Mouse (Mus musculus) kidney, postnatal 25 days (tissue): Measurements from ENCODE around the gene Acaa1a.
"Not testable (repeated sequence)": the region's sequence is repeated elsewhere in the genome, so short reads cannot be mapped to it uniquely, and the experiment has no call there.

Experiments used
- DNase-seq, 2 experiments: peaks; one replicate each; pipeline ENCODE4 v3.0.0; 2021; ENCODE audit warnings: mixed read lengths in 2 of 2

Acaa1a gene

DNA sequence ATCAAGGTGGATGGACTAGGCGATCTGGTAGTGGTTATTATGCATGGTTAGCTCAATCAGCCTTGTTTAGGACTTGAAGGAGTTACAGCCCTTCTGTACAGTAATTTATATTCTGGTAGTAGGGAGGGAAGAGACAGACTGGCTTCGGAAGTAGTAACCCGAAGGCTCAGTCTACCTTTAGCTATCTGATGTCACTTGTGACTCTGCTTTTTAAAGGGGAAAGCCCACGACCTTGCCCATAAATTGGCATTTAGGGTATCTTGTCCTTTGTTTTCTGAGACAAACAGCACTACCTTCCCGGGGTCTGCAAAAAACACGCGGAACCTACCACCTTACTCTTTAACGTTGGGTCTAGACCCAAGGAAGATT, 720 bp downstream of the Acaa1a start:
- DNase-seq: peak in 1 of 2 experiments; percentile 17

DNA sequence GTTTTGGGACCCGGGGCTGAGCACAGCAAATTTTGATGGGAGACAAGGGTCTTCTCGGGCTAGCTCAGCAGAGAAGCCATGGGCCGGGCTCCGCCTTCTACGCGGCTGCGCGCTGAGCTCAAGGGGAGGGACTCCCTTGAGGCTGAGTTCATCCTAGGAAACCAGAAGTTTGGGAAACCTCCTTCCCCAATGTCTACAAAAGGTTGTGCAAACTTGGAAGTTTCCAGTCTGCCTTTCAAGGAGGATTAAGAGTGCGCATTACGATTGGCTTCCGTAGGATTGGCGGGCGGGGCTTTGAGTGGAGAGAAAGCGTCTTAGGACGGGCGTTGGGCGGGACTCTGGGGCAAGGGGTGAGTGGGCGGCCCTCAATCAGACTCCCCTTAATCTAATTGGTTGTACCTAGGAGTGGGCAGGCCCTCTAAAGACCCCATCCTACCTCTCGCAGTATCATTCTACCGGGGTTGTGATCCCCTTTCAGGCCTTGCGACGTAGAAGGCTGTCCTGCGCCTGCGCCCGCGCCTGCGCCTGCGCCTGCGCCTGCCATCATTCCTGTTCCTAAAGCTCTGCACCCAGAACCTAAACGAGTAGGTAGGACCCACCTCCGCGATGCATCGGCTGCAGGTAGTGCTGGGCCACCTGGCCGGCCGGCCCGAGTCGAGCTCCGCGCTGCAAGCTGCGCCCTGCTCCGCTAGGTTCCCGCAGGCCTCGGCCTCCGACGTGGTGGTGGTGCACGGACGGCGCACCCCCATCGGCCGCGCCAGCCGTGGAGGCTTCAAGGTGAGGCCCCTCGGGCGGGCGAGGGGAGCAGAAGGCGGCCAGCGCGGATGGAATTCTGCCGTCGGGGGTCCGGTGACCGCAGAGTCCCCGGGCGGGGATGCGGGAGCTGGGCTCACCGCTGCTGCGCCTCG, 1.7 kb downstream of the Acaa1a start, which contains the start of gene Myd88:
Myd88 (minus strand) TSS at position 503 of the 908 bp plus-strand sequence.
- peak; percentile 98 to 99 for DNase-seq

DNA sequence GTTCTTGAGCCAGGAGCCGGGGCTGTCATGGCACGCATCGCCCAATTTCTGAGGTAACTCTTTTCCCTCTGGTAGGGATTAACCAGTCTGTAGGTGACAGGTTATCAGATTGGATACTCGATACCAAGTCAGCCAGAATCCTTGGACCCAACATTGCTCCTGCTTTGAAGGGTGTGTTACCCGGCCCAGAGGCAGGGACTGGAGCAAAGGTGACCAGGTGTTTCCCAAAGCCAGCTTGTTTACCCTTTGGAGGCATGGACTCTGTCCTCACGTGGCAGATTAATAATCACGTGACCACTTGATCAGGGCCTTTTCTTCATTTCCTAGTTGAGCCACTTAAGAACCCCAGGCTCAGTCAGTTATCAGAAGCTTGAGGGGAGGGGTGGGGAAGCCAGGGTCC, 3.3 kb downstream of the Acaa1a start:
- peak; percentile 36 to 60 for DNase-seq

DNA sequence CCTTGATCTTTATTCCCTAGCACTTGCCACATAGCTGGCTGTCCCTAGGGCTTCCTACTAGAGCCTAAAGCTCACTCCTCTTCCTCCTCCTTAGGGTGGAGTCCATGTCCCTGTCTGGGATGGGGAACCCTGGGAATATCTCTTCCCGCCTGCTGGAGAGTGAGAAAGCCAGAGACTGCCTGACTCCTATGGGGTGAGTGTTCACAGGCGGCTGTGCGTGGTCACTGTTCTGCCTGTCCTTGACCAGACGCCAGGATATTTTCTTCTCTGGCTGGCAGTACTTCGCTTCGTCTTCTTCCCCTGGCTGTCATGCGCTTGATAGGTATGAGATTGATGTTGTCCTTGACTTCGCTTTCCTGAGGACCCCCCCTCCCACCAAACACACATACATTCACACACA, 6.9 kb downstream of the Acaa1a start:
- DNase-seq: no peak

DNA sequence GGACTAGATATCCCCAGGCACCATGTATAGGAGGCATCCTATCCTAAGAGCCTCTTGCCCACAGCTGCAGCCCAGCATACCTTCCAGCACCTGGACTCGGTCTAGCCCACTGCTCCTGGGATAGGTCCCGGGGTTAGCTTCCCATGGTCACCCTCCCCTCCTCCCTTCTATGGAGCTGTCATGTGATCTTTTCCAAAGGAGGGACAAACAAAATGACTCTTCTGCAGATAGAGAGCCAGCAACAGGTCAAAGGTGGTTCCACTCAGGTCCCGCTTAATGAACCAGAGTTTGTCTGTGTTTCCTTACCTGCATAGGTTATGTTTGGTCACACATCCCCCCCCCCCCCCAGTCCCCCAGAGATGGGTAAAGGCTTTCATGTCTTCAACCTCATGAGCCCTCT, 11.1 kb downstream of the Acaa1a start:
- peak; percentile 44 to 62 for DNase-seq

DNA sequence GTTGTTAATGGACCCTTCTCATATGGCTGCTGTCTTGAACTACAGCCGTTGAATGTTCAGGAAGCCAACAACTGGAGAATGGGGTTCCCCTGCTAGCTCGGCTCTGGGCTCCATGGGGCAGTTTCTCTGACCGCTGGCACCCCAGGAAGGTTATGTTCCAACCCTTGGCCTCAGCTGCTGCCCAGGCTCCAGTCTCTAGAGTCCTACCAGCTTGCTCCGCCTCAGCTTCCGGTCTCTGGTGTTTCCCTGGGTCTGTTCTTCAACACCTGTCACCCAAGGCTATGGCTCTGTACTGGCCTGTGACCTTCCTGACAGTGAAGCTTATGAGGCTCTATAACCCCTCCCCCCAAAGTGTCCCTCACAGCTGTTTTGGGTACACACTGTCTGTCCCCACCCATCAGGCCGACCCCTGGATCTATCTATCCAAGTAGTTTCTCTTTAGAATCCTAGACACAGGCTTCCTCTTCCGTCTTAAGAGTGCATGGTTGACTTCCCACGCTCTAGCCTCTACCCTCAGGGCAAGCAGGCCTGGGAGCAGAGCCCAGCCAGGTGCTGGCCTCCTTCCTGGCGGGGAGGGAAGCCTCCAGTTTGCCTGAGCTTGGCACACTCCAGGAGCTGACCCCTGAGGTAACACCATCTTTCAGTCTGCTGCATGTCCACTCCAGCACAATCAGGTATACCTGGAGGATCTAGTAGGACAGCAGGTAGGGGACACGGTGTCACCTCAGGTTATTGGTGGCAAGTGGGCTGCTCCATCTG, 11.7 kb downstream of the Acaa1a start:
- DNase-seq: peak; percentile 59 to 86

DNA sequence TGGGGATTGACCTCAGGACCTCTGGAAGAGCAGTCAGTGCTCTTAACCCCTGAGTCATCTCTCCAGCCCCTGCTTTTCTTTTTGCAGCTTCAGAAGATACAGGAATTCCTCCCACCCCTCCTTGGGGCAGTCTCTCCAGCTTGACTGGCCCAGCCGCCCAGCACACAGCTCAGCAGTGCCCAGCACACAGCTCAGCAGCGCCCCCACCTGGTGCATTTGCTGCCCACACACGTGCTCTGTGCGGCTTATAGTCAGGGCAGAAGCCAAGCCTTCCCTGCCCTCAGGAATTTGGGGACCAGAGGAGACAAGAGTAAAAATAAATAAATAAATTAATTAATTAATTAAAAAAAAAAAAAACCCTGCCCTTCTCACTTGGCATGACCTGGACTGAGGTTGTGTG, 12.6 kb downstream of the Acaa1a start:
- peak; percentile 89 to 92 for DNase-seq

DNA sequence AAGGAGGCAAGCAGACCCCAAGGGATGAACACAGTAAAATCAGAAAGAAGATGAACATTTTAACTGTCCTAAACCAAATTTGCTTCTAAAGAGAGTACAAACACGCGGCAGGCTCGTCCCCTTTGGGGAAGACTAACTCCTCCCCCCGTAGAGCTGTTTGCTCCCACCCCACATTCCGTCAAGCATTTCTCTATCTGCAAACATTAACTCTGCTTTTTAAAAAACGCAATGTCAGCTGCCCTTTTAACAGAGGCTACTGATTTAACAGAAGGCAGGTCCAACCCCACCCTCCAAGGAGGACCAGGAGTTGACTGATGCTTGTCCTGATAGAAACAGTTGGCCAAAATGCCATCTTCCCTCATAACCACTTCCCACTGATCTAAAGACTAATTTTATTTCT, 14.4 kb downstream of the Acaa1a start:
- DNase-seq: peak; percentile 55 to 76

DNA sequence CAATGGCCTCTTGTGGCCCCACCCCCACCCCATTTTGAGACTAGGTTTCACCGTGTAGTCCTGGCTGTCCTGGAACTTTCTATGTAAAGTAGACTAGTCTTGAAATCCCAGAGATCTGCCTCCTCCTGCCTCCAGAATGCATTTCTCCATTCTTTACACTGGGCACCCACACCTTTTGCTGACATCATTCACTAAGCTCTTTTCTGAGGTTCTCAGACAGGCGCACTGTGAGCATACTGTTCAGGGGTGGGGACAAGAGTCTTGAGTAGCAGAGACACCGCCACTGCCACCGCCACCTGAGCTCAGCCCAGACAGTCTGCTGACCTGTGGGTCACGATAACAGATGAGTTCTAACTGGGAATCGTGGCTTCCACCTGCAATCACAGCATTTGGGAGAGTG, 16.5 kb downstream of the Acaa1a start:
- no peak for DNase-seq

DNA sequence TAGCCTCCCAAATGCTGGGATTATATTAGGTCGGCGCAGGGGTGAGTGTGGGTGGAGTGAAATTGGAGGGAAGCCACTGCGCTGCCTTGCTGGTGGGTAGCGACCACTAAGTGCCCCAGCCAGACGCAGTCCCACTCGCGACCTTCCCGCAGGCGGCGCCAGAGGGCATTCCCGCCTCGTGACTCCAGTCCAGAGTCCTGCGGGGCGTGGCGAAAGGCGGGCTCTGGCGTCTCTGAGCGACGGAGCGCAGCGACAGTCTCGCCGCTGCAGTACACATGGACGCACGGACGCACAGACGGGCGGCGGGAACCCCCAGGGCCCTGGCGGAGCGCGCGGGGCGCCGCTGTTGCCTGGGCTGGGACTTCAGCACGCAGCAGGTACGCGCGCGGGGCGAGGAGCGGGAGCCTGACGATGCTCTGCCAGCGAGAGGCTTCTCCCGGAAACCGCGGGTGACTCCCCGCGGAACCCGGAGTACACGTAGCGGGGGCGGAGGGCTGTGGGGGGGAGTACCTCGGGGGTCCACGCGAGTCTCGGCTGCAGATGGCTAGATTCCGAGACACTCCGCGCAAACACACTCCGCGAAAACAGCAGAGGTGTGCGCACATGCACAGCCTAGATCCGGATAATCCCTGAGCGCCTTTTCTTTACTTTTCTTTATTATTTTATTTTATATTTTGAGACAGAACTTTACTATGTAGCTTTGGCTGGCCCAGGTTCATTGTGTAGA, 18.0 kb downstream of the Acaa1a start, which contains the start of gene Xylb:
Xylb (plus strand) TSS at position 51 of the 727 bp plus-strand sequence.
- peak; percentile 97 for DNase-seq

DNA sequence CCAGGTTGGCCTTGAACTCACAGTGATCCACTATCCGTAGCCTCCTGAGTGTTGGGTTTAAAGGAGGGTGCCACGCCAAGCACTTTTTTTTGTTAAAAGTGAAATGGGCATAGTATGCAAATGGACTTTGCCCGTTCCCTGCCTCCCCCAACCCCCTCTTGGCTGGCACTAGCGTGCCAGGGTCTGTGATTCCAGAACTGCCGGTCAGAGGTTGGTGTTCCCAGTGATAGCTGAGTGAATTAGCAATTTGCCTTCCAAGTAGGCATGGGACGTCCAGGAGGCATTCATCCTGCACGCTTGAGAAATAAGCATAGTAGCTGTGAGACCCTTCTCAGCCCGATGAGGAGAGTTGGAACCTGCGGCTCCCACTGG, 18.6 kb downstream of the Acaa1a start:
- DNase-seq: peak; percentile 75 to 90

DNA sequence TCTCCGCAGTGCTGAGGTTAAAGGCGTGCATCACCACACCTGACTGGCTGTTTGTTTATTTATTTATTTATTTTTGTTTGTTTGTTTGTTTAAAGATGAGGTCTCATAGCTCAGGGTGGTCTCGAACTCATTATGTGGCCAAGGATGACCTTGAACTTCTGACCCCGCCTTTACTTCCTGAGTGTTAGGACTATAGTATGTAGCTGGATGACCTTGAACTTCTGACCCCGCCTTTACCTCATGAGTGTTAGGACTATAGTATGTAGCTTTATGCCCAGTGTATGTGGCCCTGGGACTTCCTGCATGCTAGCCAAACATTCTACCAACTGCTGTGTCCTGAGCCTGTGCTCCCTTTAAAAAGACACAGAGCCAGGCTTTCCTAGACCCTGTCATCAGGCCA, 21.9 kb downstream of the Acaa1a start:
- DNase-seq: no peak

DNA sequence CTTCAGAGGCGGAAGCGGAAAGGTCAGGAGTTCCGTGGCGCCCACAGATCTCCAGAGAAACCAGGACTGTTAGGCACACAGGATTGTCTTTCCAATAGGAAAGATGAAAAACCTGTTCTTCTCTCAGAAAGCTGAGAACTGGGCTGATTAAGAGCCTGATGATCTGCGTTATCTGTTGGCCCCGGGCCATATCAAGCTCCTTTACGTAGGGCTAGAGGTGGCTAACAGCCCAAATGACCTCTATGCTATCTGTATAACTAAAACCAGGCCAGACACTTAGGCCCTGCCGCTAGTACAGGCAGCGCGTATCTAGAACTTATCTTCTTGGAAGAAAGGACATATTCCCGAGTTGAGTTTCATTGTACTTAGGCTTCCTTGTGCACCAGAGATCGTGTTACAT, 23.8 kb downstream of the Acaa1a start:
- no peak for DNase-seq

DNA sequence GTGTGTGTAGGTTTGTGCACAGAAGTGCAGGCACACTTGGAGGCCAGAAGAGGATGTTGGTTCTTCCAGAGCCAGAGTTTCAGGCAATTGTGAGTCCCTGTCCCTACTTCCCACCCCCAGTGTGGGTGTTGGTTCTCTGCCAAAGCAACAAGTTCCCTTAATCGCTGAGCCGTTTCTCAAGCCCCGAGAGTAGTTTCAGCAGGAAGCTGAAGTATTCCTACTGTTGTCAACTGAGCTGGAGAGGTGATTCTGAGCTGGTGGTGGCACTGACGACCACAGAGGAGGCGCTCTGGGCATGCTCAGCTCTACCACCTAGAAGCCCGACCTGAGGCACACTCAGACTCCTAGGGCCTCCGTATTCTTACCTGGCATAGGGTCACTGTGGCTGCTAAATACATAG, 25.8 kb downstream of the Acaa1a start, which contains the start of gene Slc22a14:
Slc22a14 (minus strand) TSS at position 270 of the 400 bp plus-strand sequence.
- DNase-seq: no peak

DNA sequence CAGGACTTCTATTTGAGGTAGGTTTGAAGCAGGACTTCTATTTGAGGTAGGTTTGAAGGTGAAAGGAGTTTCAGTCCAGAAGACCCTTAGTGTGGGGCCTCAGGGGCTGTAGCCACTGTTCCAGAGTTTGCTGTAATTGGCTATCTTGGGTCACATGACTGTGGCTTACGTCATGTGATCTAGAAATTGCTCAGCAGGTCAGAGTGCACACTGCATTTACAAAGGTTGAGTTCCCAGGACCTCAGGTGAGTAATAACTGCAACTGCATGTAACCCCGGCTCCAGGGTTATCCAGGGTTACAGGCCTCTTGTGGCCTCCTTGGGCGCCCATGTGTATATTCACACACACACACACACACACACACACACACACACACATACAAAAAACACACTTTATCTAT, 28.9 kb downstream of the Acaa1a start:
- peak; percentile 50 to 61 for DNase-seq

DNA sequence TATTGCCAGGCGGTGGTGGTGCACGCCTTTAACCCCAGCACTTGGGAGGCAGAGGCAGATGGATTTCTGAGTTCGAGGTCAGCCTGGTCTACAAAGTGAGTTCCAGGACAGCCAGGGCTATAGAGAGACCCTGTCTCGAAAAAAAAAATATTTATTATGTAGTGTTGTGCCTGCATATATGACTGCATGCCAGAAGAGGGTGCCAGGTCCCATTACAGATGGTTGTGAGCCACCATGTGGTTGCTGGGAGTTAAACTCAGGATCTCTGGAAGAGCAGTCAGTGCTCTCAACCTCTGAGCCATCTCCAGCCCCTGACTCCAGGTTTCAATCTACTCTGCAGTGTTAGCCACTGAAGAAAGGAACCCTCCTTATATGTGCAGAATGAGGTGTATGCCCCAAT, 31.3 kb downstream of the Acaa1a start:
- not testable (repeated sequence) for DNase-seq

DNA sequence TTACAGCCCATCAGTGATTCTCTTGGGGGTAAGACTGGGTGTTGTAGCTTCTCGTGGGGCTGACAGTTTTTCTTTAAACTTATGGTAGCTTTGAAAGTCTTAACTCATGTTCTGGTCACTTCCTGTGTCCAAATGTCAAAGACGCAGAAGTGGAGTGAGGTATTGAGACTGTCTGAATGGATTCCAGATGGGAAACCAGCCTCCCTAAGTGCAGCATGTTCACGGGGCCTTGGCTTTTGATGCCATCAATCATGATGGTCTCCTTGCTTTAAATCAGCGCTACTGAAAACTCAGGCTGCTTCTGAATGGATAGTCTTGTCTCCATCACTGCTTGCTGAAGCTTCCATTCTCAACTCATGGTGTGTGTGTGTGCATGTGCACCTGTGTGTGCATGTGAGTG, 31.8 kb downstream of the Acaa1a start:
- no peak for DNase-seq

DNA sequence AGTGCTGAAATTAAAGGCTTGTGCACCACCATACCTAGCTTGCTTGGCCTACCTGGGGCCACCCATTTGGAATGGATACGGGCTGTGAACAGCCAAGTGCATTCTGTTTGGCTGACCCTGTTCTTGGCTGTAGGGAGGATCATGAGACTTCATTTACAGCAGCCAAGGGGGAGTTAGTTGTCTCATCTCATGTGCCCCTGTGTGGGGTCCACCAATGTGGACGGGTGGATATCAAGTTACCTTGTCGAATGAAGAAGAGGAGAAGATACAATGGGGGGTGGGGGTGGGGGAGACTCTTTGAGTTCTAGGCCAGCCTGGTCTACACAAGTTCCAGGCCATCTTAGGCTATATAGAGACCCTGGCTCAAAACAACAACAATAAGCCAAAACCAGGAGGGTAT, 35.5 kb downstream of the Acaa1a start:
- no peak for DNase-seq

DNA sequence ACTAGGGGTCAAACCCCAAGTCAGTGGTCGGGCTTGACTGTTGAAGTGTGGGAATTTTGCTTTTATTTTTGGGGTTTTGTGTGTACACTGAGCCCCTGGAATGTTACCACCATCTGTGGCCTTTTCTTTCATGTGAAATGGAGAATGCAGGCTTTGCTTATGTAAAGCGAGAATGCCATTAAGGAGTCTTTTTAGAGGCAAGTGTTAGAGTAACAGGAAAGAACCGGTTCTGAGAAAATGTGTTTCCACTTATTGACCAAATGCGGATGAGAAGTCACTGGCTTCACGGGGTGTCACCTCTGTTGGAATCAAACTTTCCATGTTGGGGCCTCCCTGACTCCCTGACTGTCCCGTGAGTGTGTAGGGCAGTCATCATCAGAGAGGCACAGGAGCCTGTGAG, 36.1 kb downstream of the Acaa1a start:
- DNase-seq: no peak

DNA sequence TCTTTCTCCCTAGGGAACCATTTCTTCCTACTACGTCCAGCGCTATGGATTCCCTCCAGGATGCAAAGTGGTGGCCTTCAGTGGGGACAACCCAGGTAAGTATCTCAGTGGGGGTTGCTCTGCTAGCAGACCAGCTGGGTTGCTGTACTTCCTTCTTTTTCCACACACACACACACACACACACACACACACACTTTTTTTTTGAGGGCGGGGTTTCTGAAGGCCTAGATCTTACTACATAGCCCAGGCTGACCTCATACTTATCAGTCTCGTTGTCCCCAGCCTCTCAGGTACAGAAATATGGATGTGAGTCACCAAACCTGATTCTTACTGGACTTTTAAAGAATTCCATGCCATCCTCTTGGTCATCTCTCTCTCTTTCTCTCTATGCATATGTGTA, 38.8 kb downstream of the Acaa1a start:
- DNase-seq: no peak

DNA sequence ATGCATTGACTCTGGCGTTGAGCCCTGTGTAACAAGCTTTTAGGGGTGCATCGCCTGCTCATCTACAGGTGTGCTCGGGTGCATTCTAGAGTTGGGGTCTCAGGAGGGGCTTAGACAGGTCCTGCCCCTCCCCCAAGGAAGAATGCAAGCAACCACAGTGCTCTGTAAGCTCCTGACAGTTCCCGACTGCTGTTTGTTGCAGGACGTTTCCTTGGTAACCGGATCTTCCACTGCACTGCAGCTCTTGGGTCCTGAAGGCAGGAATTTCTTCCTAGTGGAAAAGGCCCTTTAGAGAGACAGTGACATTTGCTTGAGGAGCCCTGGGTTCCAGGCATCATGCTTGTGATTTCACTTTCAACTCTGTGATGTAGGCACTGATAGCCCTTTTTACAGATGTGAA, 43.1 kb downstream of the Acaa1a start:
- DNase-seq: no peak

DNA sequence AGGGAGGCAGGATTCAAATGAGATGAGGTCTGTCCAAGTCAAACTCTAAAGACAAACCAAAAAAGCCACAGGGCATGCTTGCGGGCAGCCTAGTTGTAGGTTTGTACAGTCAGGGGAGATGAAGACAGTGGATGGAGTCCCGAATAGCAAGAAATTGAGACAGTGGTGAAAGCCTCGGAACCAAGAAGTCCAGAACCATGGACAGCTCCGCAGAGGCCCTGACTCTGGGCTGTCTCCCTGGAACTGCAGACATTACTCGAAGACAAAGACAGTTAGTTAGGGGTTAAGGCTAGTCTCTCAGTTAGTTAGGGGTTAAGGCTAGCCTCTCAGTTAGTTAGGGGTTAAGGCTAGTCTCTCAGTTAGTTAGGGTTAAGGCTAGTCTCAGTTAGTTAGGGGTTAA, 49.5 kb downstream of the Acaa1a start:
- DNase-seq: peak in 1 of 2 experiments; percentile 49

DNA sequence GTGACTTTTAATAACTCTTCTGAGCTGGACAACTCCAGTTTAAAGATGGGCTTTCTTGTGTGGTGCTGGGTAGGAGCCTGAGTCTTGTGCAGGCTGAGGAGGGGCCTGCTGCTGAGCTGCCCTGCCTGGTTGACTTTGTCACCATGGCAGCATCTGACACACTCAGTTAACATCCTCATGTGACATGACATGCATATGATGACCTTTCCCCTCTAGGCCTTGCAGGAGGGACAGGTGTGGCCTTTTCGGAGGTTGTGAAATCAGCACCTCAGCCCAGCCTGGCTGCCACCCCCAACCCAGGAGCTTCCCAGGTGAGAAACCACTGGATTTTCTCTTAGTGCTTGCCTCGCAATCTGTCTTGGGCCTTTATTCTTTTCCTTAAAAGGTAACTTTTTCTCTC, 50.7 kb downstream of the Acaa1a start:
- no peak for DNase-seq
